Mouse (Mus musculus) erythroblast, embryonic 14.5 days (primary cell): Measurements from ENCODE around the gene Setdb1.

Experiments used
- GATA1 ChIP-seq: IDR thresholded peaks from 2 replicates; pipeline ENCODE4 v1.6.1; 2012; ENCODE audit warnings: low read length, inconsistent platforms, mixed read lengths
- TAL1 ChIP-seq: IDR thresholded peaks from 3 replicates; pipeline ENCODE4 v1.6.1; 2012; ENCODE audit warnings: low read length, inconsistent platforms, mixed read lengths

DNA sequence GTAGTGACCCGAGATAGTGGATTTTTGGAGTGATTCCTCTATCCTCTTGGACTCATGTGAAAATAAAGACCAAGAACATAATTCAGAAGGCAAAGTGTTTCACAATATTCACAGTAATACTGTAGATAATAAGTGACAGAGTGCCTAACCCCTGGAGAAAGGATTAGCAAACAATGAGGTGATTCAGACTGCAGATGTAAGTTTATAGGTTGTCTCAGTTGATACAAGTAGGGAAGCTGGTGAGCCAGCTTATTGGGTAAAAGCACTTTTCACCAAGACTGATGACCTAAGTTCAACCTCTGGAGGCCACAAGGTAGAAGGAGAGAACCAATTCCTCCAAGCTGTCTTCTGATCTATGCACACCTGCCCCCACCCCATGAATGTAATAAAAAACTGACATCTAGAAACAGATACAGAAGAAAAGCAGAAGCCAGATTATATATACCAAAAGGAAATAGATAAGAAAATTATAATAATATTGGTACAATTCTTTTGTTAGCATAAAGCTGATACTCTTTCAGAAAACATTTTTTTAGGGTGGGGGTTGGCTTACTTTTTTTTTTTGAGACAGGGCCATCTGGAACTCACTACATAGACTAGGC, 28.1 kb downstream of the Setdb1 start:
- no peak for TF ChIP-seq GATA1
- TF ChIP-seq TAL1: no peak
